Mouse (Mus musculus): ENCODE measurements around the gene Srp72.
A peak's percentile ranks its signal among the peaks of the same experiment; 100 is the strongest.
"Not testable (repeated sequence)": the region's sequence is repeated elsewhere in the genome, so short reads cannot be mapped to it uniquely, and the experiment has no call there.

Gene Srp72

DNA sequence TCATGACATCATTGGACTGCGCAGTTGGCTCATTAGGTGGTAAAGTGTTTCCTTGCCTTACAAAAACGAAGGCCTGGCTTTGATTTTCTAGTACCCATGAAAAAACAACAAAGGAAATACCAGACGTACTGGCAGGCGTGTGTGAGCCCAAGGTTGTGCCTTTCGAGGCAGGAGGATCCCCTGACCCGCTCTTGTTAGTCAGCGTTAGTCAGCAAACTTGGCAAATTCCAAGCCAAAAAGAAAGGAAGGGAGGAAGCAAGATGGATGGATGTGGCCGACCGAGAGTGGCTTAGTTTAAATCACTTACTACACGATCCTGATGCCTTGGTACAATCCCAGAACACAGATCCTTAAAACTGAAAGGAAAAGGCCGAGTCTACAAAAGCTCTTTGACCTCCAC lies 11.9 kb upstream of the Srp72 start:
- no peak for DNase-seq (ENCODE audit: low spot score in 2 of 2)

DNA sequence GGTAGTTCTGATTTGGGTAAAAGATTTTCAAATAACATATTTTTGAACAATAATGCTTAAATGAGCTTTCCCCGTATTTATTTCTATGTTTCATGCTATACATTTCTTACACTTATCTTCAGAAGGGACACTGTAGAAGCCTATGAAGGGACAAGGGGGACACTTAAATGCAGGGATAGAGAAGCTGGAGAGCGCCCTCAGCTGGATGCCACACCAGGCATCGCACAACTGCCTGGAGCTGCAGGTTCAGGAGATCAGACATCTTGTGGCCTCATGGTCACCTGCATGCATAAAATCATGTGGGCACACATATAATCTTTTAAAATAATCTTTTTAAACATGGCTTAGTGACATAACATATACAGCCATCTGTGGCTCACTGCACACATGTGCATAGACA lies 9.8 kb upstream of the Srp72 start:
- no peak for DNase-seq (ENCODE audit: low spot score in 2 of 2)

DNA sequence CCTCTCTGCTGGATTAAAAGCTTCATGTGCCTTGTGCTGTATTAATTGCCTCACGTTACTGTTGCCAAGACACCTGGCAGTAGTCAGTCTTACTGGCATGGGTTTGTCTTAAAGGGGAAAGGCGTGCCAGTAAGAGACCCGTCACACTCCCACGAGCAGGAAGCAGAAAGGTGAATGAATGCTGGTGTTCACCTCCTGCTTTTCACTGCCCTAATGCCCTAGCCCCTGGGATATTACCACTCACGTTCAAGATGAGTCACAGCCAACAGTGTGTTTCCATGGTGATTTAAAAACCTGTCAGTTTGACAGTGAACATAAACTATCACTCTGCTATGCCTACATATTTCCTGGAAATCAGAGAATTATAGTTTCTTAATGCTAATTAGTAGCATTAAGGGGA lies 5.2 kb upstream of the Srp72 start:
- no peak for DNase-seq (ENCODE audit: low spot score in 2 of 2)

DNA sequence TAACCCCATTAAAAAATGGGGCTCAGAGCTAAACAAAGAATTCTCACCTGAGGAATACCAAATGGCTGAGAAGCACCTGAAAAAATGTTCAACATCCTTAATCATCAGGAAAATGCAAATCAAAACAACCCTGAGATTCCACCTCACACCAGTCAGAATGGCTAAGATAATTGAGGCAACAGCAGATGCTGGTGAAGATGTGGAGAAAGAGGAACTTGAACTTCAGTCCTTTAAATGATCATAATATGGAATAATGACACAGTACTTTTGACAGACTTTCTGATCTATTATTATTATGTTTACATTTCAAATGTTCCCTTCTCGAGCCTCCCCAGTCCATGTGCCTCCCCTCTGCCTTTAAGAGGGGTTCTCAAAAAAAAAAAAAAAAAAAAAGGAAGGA lies 3.4 kb upstream of the Srp72 start:
- DNase-seq (ENCODE audit: low spot score in 2 of 2): not testable (repeated sequence)

DNA sequence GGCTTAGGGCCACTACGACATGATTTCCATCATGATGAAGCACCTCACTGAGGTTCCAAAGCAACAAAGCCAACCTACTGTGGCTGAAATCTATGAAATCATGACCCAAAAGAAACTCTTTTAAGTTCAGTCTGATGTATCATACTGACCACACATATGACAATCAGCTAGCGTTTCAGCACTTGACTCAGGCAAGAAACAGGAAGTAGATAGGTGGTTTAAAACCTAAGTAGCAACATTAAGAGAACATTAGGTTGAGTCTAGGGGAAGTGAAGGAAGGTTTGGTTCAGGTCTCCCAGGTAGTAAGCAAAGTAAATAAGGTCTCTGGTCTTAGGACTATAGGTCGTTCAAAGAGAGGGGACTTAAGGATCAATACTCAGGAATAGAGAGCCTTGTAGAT lies 995 bp upstream of the Srp72 start:
- no peak for DNase-seq (ENCODE audit: low spot score in 2 of 2)

DNA sequence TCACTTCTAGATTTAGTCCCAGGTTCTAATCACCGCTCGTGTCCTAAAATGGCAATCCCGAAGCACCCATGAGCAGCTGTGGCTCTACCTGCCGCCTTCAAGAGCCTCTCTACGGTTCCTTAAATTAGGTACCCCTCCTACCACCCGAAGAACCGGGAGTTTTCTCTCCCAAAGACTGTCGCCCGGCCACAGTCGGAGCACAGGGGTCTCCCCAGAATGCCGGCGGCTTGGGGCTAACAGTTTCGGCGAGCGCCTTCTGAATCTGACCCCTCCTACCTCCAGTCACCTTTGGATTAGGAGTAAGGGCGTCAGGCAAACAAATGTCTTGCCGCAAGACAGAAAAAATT lies 303 bp upstream of the Srp72 start:
- no peak for DNase-seq (ENCODE audit: low spot score in 2 of 2)

DNA sequence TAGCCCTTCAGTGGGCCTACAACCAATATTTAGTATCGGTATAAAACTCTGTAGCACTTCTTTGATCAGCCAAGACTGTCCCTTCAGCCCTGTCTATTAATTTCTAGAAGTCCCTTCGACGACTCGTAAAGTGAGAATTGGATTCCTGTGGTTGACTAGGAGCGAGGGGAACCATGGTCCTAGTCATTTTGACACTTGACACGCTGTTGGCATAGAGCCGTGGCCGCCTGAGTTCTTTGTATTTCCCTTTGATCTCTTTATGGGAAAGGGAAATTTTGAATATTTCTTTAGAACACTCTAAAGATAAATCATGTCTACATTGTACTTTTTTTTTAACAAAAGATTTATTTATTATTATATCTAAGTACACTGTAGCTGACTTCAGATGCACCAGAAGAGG lies 1.3 kb downstream of the Srp72 start:
- DNase-seq (ENCODE audit: low spot score in 2 of 2): no peak

DNA sequence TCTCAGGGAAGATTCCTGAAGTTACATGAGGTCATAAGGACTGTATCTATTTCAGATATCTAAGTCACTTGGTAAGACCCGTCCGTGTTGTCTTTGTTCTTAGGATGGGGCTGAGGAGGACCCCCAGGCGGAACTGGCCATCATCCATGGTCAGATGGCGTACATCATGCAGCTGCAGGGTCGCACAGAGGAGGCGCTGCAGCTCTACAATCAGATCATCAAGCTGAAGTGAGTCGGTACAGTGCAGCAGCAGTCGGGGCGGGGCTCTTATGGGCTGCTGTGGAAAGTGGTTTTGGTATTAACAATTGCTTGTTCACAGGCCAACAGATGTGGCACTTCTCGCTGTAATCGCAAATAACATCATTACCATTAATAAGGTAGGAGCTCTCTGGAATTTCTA lies 9.5 kb downstream of the Srp72 start:
- no peak for DNase-seq (ENCODE audit: low spot score in 2 of 2)

DNA sequence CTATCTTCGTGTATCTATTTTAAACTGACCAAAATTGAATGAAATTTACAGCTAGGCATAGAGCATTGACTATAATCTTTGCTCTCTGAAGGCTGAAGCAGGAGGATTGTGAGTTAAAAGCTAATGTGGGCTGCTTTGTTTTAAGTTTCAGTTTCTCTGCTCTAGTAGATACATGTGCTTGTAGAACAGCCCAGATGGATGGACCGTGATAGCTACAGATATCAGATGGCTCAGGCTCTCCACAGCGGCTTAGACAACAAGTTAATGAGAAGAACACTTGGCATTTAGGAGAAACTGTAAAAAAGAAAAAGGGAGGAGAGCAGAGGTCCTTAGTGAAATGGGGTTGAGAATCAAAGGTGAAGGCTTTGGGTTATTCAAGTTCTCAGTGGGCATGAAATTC lies 16.3 kb downstream of the Srp72 start:
- no peak for DNase-seq (ENCODE audit: low spot score in 2 of 2)

DNA sequence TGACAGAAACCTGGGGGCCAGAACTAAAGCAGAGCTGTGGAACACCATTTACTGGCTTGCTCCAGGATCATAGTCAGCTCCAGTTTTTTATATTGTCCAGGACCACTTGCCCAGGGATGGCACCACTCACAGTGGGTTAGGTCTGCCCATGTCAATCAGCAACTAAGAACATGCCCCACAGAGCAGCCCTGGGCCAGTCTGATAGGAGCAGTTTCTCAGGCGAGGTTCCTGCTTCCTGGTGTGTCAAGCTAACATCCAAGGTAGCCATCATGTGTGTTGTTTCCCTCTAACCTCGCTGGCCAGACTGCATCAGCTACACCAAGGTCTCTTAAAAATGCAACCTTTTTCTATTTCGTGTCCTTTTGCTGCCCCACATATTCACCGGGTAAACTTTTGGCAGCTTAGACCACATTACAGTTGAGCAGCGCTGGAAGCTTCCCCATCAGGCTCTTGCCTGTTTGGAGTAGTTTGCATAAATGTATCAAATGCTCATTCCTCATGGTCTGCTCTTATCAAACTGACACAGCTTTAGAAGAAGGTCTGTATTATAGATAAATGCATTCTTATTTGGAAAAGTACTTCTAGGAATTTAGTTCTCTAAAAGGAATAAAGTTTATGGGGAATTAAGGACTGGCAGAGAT lies 18.8 kb downstream of the Srp72 start:
- DNase-seq (ENCODE audit: low spot score in 2 of 2): no peak

DNA sequence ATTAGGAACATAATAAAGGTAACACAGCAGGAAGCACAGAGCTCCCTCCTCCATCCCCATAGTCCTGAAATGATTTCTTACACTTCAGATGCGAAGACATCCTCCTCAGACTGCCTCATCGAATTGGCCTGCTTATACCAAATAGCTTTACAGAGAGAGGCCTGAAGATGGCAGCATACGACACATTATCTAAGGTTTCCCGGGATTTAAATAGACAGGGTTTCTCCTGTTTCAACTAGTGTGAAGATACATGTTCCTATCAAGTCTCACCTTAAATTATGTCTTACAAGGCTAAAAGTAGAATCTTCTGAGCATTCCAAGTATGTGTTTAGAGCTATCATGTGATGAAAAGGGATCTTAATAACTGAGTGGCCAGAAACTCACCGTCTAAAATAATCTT lies 23.9 kb downstream of the Srp72 start:
- DNase-seq (ENCODE audit: low spot score in 2 of 2): no peak

DNA sequence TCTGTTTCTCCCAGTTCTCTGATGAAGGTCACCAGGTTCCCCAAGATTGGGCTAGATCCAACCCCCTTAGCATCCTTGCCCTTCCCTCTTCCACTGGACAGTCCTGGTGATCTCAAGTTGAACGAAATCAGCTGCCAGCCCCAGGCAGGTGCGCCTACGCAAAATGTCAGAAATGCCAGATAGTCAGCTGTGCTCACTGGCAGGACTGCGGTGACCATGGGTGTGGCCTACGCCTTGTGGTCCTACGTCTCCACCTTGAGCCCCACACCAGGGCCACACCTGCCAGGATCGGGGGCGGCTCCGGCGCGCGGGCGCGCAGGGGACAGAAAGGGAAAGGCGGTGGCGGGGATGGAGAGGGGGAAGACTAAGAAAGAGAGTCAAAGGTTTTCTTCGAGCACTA lies 26.7 kb downstream of the Srp72 start:
- no peak for DNase-seq (ENCODE audit: low spot score in 2 of 2)

DNA sequence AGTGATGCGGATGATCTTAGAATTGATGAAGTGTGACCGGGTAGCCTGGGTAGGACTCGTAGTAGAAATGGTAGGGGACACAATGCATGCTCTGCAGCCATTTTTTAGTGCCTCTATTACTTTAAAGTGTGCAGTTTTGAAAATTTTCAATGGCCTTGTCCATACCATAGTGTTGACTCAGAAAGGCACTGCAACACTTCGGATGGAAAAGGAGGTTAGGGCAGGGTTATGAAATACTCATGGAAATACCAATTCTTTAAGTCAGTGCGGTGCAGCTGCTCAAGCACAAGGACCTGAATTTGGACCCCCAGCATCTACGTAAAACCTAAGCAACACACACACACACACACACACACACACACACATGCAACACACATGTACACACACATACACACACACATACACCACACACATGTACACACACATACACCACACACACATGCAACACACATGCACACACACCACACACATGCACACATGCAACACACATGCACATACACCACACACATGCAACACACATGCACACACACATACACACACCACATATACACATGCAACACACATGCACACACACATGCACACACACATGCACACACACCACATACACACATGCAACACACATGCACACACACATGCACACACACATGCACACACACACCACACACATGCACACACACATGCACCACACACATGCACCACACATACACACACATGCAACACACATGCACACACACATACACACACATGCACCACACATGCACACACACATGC lies 29.8 kb downstream of the Srp72 start, which contains the start of gene Arl9:
Gene Arl9 (plus strand): TSS at position 5 of the 771 bp plus-strand sequence.
- DNase-seq (ENCODE audit: low spot score in 2 of 2): no peak

DNA sequence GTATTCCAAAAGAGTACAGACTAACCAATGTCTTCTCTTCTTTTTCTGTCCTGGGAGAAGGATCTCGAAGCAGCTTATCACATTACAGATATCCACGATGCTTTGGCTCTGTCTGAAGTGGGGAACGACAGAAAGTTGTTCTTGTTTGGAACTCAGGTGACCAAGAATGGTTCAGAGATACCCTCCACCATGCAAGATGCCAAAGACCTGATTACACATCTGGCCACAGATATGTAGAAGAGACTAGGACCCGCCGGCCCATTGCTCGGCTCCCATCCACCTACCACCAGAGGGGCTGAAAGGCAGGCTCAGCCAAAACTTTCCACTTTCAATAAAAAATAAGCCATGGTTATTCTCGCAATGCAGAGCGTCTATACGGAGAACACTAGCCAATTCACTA lies 35.9 kb downstream of the Srp72 start:
- DNase-seq (ENCODE audit: low spot score in 2 of 2): no peak

DNA sequence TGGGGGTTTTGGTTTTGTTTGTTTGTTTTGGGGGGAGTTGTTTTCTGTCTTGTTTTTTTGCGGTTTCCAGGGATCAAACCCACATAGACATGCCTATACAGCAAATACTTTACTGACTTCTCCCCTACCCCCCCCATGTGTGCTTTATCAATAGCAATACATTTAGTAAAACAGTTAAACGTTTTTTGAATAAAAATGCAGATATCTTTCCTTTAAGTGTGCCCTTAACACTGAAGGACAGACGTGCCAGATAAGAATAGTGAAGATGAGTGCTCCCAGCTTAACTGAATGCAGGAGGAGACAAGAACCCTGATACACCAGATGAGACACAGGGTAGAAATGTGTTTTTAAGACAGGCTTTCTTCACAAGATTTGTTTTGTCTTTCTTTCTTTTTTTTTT lies 36.6 kb downstream of the Srp72 start:
- DNase-seq (ENCODE audit: low spot score in 2 of 2): no peak

DNA sequence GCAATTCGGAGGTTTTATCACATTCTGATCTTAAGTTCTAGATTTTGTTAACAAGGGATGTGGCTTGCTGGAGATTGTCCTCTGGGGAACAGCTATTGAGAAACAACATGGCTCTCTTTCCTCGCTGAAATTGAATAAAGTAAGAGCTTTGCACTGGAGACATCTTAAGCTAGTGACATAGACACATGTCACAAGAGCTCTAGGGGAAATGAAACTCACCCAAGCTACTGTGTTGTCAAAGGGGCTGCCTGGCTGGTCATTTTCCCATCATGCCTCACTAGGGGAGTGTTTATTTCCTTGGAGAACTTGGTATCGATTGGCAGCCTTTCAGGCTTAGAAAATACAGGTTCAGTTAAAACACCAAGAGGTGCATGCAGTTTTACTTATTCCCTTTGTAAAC lies 38.7 kb downstream of the Srp72 start:
- DNase-seq (ENCODE audit: low spot score in 2 of 2): peak in 1 of 2 experiments; percentile 13

DNA sequence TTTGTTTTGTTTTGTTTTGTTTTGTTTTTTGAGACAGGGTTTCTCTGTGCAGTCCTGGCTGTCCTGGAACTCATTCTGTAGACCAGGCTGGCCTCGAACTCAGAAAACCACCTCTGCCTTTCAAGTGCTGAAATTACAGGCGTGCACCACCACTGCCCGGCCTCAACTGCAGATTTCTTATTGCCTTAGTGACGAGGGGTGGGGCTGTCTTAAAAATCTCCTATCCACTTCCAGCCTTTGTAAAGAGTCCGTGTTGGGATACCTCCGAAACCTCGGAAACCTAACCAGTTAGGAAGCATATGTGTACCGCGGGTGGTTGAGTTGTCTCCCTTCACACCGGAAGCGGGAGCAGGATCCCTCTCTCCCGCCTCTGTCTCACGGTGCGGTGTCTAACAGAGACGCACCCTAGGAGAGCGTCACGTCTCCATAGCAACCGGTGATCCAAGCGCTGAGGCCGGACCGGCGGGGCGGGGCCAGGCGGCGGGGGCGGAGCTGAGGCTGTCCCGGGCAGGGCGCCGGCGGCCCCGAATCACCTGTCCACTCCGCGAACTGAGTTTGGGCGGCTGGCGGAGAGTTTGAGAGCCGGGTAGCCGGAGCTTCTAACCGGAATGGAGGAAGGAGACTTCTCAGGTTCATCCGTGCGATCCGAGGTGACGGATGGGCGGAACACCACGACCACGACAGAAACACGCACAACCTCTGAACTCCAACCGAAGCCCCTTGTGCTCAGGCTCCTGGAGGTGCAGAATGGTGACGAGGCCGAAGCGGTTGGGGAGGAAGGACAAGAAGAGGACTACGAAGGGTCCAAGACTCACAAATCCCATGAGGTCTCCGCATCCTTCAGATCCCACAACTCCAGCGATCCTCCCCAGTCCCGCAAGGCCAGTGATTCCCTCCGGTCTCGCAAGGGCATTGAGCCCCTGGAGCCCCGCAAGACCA lies 41.3 kb downstream of the Srp72 start, which contains the start of gene Thegl:
Gene Thegl (plus strand): TSS at position 480 of the 939 bp plus-strand sequence.
- DNase-seq (ENCODE audit: low spot score in 2 of 2): peak; percentile 74 to 77

DNA sequence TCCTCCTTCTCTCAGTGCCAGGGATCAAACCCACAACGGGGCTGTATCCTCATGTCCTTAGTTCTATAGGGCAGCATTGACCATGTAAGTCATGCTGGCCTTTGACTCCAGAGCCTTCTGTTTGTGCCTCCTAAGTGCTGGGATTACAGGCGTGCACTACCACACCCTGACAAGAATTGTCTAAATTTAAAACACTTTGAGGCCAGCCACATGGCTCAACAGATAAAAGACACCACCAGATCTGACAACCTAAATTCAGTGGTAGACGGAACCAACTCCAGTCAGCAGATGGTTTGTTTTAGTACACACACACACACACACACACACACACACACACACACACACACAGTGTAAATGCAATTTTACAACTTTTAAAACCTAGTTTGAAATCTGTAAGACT lies 53.6 kb downstream of the Srp72 start:
- DNase-seq (ENCODE audit: low spot score in 2 of 2): no peak

DNA sequence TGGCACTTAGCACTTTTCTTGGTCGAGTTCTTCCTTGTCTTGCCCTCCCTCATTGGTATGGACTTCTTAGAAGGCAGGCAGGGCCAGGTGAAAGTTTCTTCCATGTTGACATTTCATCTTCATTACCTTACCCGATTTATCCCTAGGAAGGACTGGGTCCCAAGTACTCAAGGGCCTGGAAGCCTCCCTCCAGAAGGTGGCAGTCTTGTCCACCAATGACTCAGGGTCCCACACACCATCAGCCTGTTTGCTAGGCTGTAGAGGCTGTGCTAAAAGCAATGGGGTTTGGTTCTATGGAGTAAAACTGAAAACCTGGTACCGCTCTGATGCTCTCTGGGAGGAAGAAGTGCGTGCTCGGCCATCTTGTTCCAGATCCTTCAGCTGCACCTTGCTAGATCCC lies 55.3 kb downstream of the Srp72 start:
- peak; percentile 10 to 17 for DNase-seq (ENCODE audit: low spot score in 2 of 2)

DNA sequence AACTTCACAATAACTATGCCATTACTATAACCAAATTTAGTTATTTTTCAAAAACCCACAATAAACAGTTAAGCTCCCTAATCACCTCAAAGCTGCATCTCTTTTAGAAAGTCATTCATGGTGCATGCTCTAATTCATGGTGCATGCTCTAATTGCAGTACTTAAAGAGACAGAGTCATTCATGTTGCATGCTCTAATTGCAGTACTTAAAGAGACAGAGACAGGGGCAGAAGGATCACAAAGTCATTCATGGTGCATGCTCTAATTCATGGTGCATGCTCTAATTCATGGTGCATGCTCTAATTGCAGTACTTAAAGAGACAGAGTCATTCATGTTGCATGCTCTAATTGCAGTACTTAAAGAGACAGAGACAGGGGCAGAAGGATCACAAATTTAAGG lies 60.6 kb downstream of the Srp72 start:
- not testable (repeated sequence) for DNase-seq (ENCODE audit: low spot score in 2 of 2)

DNA sequence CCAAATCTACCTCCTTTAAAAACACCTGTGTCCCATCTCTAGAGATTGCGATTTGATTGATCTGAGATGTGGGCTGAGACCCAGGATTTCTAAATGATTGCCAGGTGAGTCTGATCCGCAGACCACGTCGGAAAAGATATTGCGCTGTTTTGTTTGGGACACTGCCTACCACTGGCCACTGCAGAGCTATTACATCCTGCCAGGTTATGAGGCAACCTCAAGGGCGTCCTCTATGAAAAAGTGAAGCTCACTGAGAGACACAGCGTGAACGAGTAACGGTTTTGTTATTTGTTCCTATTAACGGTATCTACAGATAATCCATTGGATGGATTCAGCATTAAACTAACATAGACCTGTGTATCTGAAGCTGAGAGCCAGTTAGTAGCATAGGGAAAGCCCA lies 64.0 kb downstream of the Srp72 start:
- no peak for DNase-seq (ENCODE audit: low spot score in 2 of 2)

DNA sequence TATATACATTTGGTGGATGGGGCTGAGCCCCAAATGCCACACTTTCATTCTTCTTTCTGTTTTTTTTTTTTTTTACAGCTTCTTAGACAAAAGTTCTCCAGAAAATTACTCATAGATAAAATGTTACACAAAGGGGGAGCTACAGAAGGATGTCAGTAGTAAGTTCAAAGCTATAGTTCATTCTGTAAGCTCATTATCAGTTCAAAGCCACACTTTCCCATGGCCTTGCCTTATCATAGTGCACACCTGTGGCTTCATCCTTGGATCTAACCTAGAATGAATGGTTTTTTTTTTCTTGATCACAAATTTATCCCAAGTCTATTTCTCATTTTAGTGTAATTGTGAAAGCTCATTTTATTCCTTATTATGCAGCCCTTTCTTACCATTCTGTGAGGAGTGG lies 64.9 kb downstream of the Srp72 start:
- no peak for DNase-seq (ENCODE audit: low spot score in 2 of 2)

DNA sequence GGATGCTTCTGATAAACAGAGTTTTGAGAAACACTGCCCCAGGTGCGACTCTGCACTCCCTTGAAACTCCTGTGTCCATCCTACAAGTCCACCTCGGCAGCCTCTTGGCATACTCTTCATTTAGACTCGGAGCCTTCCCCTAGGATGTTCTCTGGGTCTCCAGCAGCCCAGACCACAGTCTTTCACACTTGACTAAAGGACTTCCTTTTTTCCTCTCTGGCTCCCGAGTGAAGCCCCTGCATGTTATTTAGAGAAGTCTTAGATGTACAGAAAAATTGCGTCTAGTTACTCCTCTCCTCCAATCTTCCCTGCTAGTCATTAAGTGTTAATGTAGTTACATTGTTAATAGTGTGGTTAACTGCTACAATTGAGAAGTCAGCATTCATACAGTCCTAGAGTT lies 69.9 kb downstream of the Srp72 start:
- no peak for DNase-seq (ENCODE audit: low spot score in 2 of 2)

All from natural killer cell, adult 2 months (primary cell).